Mouse (Mus musculus) CH12.LX (cell line): ENCODE data around the gene Sypl2. TPM values are rescaled to one million over a fixed set of nuclear protein-coding genes. Genes with fewer than 3 reads are reported as not detected.

ENCODE experiments used
- DNase-seq: peaks from one replicate; pipeline ENCODE4 v3.0.0-alpha.2; 2013; ENCODE audit errors: extremely low read depth
- H3K27ac ChIP-seq: 2 replicates; pipeline ENCODE4 v1.5.1; 2012; ENCODE audit warnings: low read depth, mild to moderate bottlenecking, control low read depth, moderate library complexity; ENCODE audit not compliant: insufficient read depth
- H3K27me3 ChIP-seq: replicated peaks from 2 replicates; pipeline ENCODE3; 2012; ENCODE audit warnings: inconsistent platforms
- H3K36me3 ChIP-seq, 2 experiments: replicated peaks in 1 of 2; 2 replicates each; pipeline versions ENCODE3 to v1.6.1; 2012; ENCODE audit warnings: inconsistent platforms in 1 of 2, low read length in 1 of 2, mild to moderate bottlenecking in 1 of 2, mixed read lengths in 1 of 2, moderate library complexity in 1 of 2; ENCODE audit not compliant: control insufficient read depth in 1 of 2, insufficient read depth in 1 of 2
- H3K4me1 ChIP-seq, 2 experiments: 2 replicates each; pipeline ENCODE4 v1.6.1; 2012; ENCODE audit warnings: inconsistent platforms in 1 of 2, moderate library complexity in 1 of 2; ENCODE audit not compliant: insufficient read depth in 2 of 2, control insufficient read depth in 1 of 2
- H3K4me2 ChIP-seq: 2 replicates; pipeline ENCODE4 v1.6.1; 2012; ENCODE audit warnings: low read depth, mild to moderate bottlenecking, control low read depth; ENCODE audit not compliant: poor library complexity, insufficient read depth, severe bottlenecking
- H3K4me3 ChIP-seq, 3 experiments: fragments of 150-350 bp in 1 of 3; sonication (generic) in 1 of 3; replicated peaks in 1 of 3; 2 replicates each; pipeline versions ENCODE3 to v1.5.1; 2011 to 2012; ENCODE audit warnings: low read depth in 2 of 3, low read length in 2 of 3, mild to moderate bottlenecking in 2 of 3, moderate library complexity in 2 of 3, control low read depth in 1 of 3, improper control_type of control experiment in 1 of 3, inconsistent platforms in 1 of 3, mixed read lengths in 1 of 3; ENCODE audit not compliant: poor library complexity in 1 of 3
- H3K79me2 ChIP-seq: replicated peaks from 2 replicates; pipeline ENCODE4 v1.6.1; 2012; ENCODE audit warnings: mild to moderate bottlenecking, moderate library complexity; ENCODE audit not compliant: control insufficient read depth, poor library complexity, insufficient read depth, severe bottlenecking; ENCODE audit errors: extremely low read depth
- H3K9ac ChIP-seq: 2 replicates; pipeline ENCODE4 v1.6.1; 2012; ENCODE audit warnings: low read depth, mild to moderate bottlenecking, control low read depth, moderate library complexity; ENCODE audit not compliant: insufficient read depth
- H3K9me3 ChIP-seq: replicated peaks from 2 replicates; pipeline ENCODE3; 2012; ENCODE audit warnings: low read length, inconsistent platforms, mixed read lengths
- BHLHE40 ChIP-seq: IDR thresholded peaks from 2 replicates; pipeline ENCODE4 v1.6.1; 2011; ENCODE audit warnings: mild to moderate bottlenecking, low read depth, low read length, improper control_type of control experiment
- CHD1 ChIP-seq: IDR thresholded peaks from 2 replicates; pipeline ENCODE4 v1.6.1; 2012; ENCODE audit warnings: low read depth, low read length, improper control_type of control experiment, inconsistent platforms
- CHD2 ChIP-seq: IDR thresholded peaks from 2 replicates; pipeline ENCODE4 v1.6.1; 2011; ENCODE audit warnings: low read length, improper control_type of control experiment
- CTCF ChIP-seq, 2 experiments: IDR thresholded peaks in 1 of 2; conservative IDR thresholded peaks in 1 of 2; 2 replicates each; pipeline ENCODE4 v1.5.1; 2011 to 2012; ENCODE audit warnings: low read depth in 2 of 2, low read length in 2 of 2, improper control_type of control experiment in 1 of 2, inconsistent platforms in 1 of 2, mild to moderate bottlenecking in 1 of 2, moderate library complexity in 1 of 2
- ELF1 ChIP-seq: IDR thresholded peaks from 2 replicates; pipeline ENCODE4 v1.6.1; 2014; ENCODE audit warnings: low read depth, mild to moderate bottlenecking, inconsistent platforms, low read length, improper control_type of control experiment
- ETS1 ChIP-seq: conservative IDR thresholded peaks from 2 replicates; pipeline ENCODE4 v1.6.1; 2012; ENCODE audit warnings: low read depth, mild to moderate bottlenecking, inconsistent platforms, low read length, improper control_type of control experiment, moderate library complexity
- GABPA ChIP-seq: IDR thresholded peaks from 2 replicates; pipeline ENCODE4 v1.6.1; 2012; ENCODE audit warnings: low read depth, low read length, improper control_type of control experiment, inconsistent platforms; ENCODE audit not compliant: insufficient replicate concordance
- HCFC1 ChIP-seq: IDR thresholded peaks from 2 replicates; pipeline ENCODE4 v1.6.1; 2012; ENCODE audit warnings: low read depth, mild to moderate bottlenecking, inconsistent platforms, low read length, improper control_type of control experiment
- IRF4 ChIP-seq: IDR thresholded peaks from 2 replicates; pipeline ENCODE4 v1.6.1; 2014; ENCODE audit warnings: low read depth, mild to moderate bottlenecking, inconsistent platforms, low read length, improper control_type of control experiment
- JUN ChIP-seq: IDR thresholded peaks from 2 replicates; pipeline ENCODE4 v1.6.1; 2011; ENCODE audit warnings: low read depth, mild to moderate bottlenecking, low read length, improper control_type of control experiment, moderate library complexity; ENCODE audit not compliant: insufficient read depth
- JUND ChIP-seq: conservative IDR thresholded peaks from 2 replicates; pipeline ENCODE4 v1.6.1; 2011; ENCODE audit warnings: low read depth, low read length, improper control_type of control experiment
- KAT2A ChIP-seq: IDR thresholded peaks from 2 replicates; pipeline ENCODE4 v1.6.1; 2012; ENCODE audit warnings: low read length, improper control_type of control experiment, inconsistent platforms; ENCODE audit not compliant: insufficient replicate concordance
- MAFK ChIP-seq: IDR thresholded peaks from 2 replicates; pipeline ENCODE4 v1.6.1; 2011; ENCODE audit warnings: low read length, improper control_type of control experiment; ENCODE audit not compliant: insufficient replicate concordance
- MAX ChIP-seq: IDR thresholded peaks from 2 replicates; pipeline ENCODE4 v1.6.1; 2011; ENCODE audit warnings: low read length, improper control_type of control experiment
- MAZ ChIP-seq: IDR thresholded peaks from 2 replicates; pipeline ENCODE4 v1.6.1; 2012; ENCODE audit warnings: low read depth, mild to moderate bottlenecking, inconsistent platforms, low read length, improper control_type of control experiment, moderate library complexity
- MEF2A ChIP-seq: IDR thresholded peaks from 2 replicates; pipeline ENCODE4 v1.6.1; 2014; ENCODE audit warnings: low read depth, mild to moderate bottlenecking, inconsistent platforms, low read length, improper control_type of control experiment, borderline replicate concordance
- MXI1 ChIP-seq: IDR thresholded peaks from 2 replicates; pipeline ENCODE4 v1.6.1; 2011; ENCODE audit warnings: mild to moderate bottlenecking, low read depth, low read length, improper control_type of control experiment
- NELFE ChIP-seq: IDR thresholded peaks from 2 replicates; pipeline ENCODE4 v1.6.1; 2011; ENCODE audit warnings: low read depth, low read length, improper control_type of control experiment
- NRF1 ChIP-seq: IDR thresholded peaks from 2 replicates; pipeline ENCODE4 v1.6.1; 2014; ENCODE audit warnings: low read depth, mild to moderate bottlenecking, inconsistent platforms, low read length, improper control_type of control experiment, moderate library complexity
- PAX5 ChIP-seq: IDR thresholded peaks from 2 replicates; pipeline ENCODE4 v1.6.1; 2012; ENCODE audit warnings: low read length, inconsistent platforms, mixed read lengths
- POLR2A ChIP-seq: IDR thresholded peaks from 2 replicates; pipeline ENCODE4 v1.6.1; 2011; ENCODE audit warnings: low read depth, mild to moderate bottlenecking, improper control_type of control experiment, low read length
- POLR2AphosphoS2 ChIP-seq: IDR thresholded peaks from 2 replicates; pipeline ENCODE4 v1.6.1; 2011; ENCODE audit warnings: low read depth, low read length, improper control_type of control experiment
- RAD21 ChIP-seq: IDR thresholded peaks from 2 replicates; pipeline ENCODE4 v1.6.1; 2011; ENCODE audit warnings: low read depth, mild to moderate bottlenecking, low read length, improper control_type of control experiment, moderate library complexity
- RCOR1 ChIP-seq: conservative IDR thresholded peaks from 2 replicates; pipeline ENCODE4 v1.6.1; 2012; ENCODE audit warnings: low read depth, mild to moderate bottlenecking, inconsistent platforms, low read length, improper control_type of control experiment
- SIN3A ChIP-seq: IDR thresholded peaks from 2 replicates; pipeline ENCODE4 v1.6.1; 2012; ENCODE audit warnings: low read length, improper control_type of control experiment, inconsistent platforms
- SMC3 ChIP-seq: IDR thresholded peaks from 2 replicates; pipeline ENCODE4 v1.6.1; 2011; ENCODE audit warnings: low read depth, low read length, improper control_type of control experiment
- TCF12 ChIP-seq: IDR thresholded peaks from 2 replicates; pipeline ENCODE4 v1.6.1; 2014; ENCODE audit warnings: low read depth, mild to moderate bottlenecking, inconsistent platforms, low read length, improper control_type of control experiment
- USF2 ChIP-seq: conservative IDR thresholded peaks from 2 replicates; pipeline ENCODE4 v1.6.1; 2011; ENCODE audit warnings: low read depth, low read length, improper control_type of control experiment
- ZC3H11A ChIP-seq: IDR thresholded peaks from 2 replicates; pipeline ENCODE4 v1.6.1; 2012; ENCODE audit warnings: low read depth, mild to moderate bottlenecking, inconsistent platforms, low read length, improper control_type of control experiment
- ZKSCAN1 ChIP-seq: IDR thresholded peaks from 2 replicates; pipeline ENCODE4 v1.6.1; 2012; ENCODE audit warnings: low read depth, inconsistent platforms, low read length, improper control_type of control experiment, borderline replicate concordance
- ZNF384 ChIP-seq: IDR thresholded peaks from 2 replicates; pipeline ENCODE4 v1.6.1; 2012; ENCODE audit warnings: low read depth, low read length, improper control_type of control experiment, inconsistent platforms
- dilution Hi-C: fragments of 300-500 bp; cut with MboI; formaldehyde crosslinking; loops from 2 replicates; pipeline ENCODE4 v1.14.3; 2020; ENCODE audit warnings: low sequenced_read_pairs; ENCODE audit not compliant: extremely low pct_unique_long_range_greater_than_20kb, extremely low pct_ligation_motif_present
- in situ Hi-C: fragments of 300-500 bp; cut with MboI; formaldehyde crosslinking; loops from 3 replicates; pipeline ENCODE4 v1.14.3; 2019; ENCODE audit warnings: low sequenced_read_pairs, low pct_ligation_motif_present, low pct_unique_long_range_greater_than_20kb, mixed read lengths
- polyA plus RNA-seq: library from polyadenylated mRNA; unstranded; fragments of >175 nt; gene quantifications from 2 replicates; pipeline ENCODE4 v1.2.1, GENCODE M21; 2012; ENCODE audit warnings: low read depth; ENCODE audit not compliant: insufficient read length
- total RNA-seq, 2 experiments: library from RNA; depleted of rRNA; stranded (reverse); fragments of 300-350 nt in 1 of 2; fragments of >200 nt in 1 of 2; gene quantifications; 2 replicates each; pipeline ENCODE4 v1.2.3; 2012 to 2014

Sypl2 gene
- total and polyA plus RNA-seq, 3 experiments = not detected

DNA sequence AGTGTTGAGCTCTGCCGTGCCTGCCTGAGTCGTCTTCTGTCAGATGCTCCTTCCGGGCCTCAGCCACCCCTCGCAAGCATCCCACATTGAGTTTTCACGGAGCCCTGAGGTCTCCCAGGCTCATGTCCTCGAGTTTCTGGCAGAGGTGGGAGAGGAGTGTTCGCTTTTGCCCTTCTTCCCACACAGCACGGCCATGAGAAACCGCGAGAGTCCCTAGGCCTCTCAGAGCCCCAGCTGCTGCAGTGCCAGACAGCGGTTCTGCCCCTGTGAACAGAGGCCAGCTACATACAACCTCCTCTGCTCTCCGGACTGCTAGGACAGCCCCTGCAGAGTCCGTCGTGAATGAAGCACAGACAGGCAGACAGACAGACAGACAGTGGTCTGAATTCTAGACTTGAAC is 58.9 kb downstream of the Sypl2 start:
- peaks cover 9% of the 10 kb centered on the region for H3K27me3 ChIP-seq
- no peak overlapping the region for H3K27ac ChIP-seq
- no peak overlapping the region for H3K4me3 ChIP-seq
- in situ Hi-C loops (loop anchor here (5.0 to 10.0 kb wide), 3 partner anchors 40 to 217 kb away; partner anchors contain the start of genes Psma5 and Psrc1), dilution Hi-C loops (no loop called here)
- no peak overlapping the region for H3K4me2 ChIP-seq
- DNase-seq = no peak
- no peaks in the 10 kb centered on the region for H3K9me3 ChIP-seq
- H3K4me1 ChIP-seq = peaks cover 24 to 58% of the 10 kb centered on the region in 2 experiments
- H3K36me3 ChIP-seq = no peaks in the 10 kb centered on the region
- TF ChIP-seq TCF12 (0 out of 2 replicates have a peak, but pooled peaks have one; percentile 16), JUN (no peak), MAX (no peak), POLR2A (no peak), USF2 (no peak)
- TF ChIP-seq, all 38 proteins: peak for 1
- Histone ChIP-seq H3K79me2 (no peaks in the 10 kb centered on the region), H3K9ac (no peak overlapping the region)

DNA sequence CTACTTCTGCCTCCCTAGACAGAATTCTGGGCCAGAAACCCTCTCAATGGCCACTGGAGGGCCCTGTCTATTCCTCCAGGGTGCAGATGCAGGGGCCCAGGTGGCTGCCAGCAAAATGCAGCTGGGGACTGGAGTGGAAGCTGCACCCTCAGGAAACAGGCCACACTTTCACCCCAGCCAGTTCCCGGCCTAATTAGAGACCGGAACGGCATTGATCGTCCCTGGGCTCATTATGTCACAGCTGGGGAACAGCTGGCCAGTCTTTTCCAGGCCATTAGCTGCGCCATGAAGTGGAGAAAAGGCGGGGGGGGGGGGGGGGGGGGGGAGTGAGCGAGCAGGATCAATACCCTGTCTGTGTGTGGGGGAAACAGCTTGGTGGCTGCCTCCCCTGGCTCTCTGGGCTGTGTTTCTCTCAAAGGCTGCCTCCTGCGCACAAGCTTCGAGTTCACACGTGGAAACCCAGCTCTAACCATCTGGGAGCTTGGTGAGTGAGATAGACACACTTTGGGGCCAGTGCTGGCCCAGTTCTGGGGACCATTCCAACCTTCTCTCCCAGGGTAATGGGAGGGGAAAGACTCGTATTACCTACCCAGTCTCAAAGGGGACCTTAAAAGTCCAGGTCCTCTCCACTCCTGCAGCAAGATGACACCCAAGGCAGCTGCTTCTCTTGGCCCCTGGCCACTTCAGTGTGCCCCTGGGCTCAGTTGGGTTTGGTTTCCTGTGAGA is 59.8 kb downstream of the Sypl2 start:
- Histone ChIP-seq H3K4me1 (peaks cover 24 to 58% of the 10 kb centered on the region in 2 experiments), H3K9ac (no peak overlapping the region), H3K4me2 (peak overlapping the region; percentile 53), H3K79me2 (no peaks in the 10 kb centered on the region), H3K36me3 (no peaks in the 10 kb centered on the region), H3K27me3 (peaks cover 9% of the 10 kb centered on the region), H3K4me3 (peak overlapping the region in 1 of 3 experiments; percentile 19), H3K27ac (no peak overlapping the region), H3K9me3 (no peaks in the 10 kb centered on the region)
- dilution Hi-C loops (no loop called here), in situ Hi-C loops (loop anchor here (5.0 to 10.0 kb wide), 3 partner anchors 41 to 218 kb away; partner anchors contain the start of genes Psma5 and Psrc1)
- DNase-seq = peak; percentile 82
- TF ChIP-seq ZKSCAN1 = no peak
- no peak for TF ChIP-seq MAFK
- no peak for TF ChIP-seq NRF1
- peak; percentile 54 for TF ChIP-seq ELF1
- TF ChIP-seq SMC3 = peak; percentile 55
- TF ChIP-seq MXI1 = no peak; the same call in 1 of the 2 replicates
- TF ChIP-seq GABPA = no peak
- peak; percentile 35; the same call in 1 of the 2 replicates for TF ChIP-seq BHLHE40
- TF ChIP-seq POLR2AphosphoS2 = no peak
- TF ChIP-seq CHD1 = no peak
- no peak for TF ChIP-seq ZNF384
- TF ChIP-seq IRF4 = peak; percentile 12; the same call in 1 of the 2 replicates
- TF ChIP-seq RAD21 = peak; percentile 57
- TF ChIP-seq MAZ = peak; percentile 66; the same call in 1 of the 2 replicates
- 0 out of 2 replicates have a peak, but pooled peaks have one; percentile 52 for TF ChIP-seq HCFC1
- peak; percentile 49; the same call in 1 of the 2 replicates for TF ChIP-seq MEF2A
- TF ChIP-seq NELFE = no peak
- no peak for TF ChIP-seq SIN3A
- TF ChIP-seq PAX5 = no peak
- TF ChIP-seq ZC3H11A = no peak
- no peak for TF ChIP-seq CHD2
- TF ChIP-seq RCOR1 = no peak
- peak; percentile 83 for TF ChIP-seq ETS1
- no peak for TF ChIP-seq KAT2A
- TF ChIP-seq TCF12 = peak; percentile 92
- TF ChIP-seq JUND = no peak
- TF ChIP-seq CTCF (conservative IDR thresholded peaks at IDR 0.05 in 1 of 2, IDR thresholded peaks at IDR 0.05 in 1 of 2; ENCODE audit: low read depth in 2 of 2, low read length in 2 of 2) = peak in 1 of 2 experiments; percentile 74; a peak in 2 of 4 replicates
